Mouse (Mus musculus): ENCODE data around the gene Ubald2.
"Not testable (repeated sequence)": the region's sequence is repeated elsewhere in the genome, so short reads cannot be mapped to it uniquely, and the experiment has no call there.

Gene Ubald2

GRCm38 (mm10) chr11:116463833-116464232 lies 29.9 kb downstream of the Ubald2 start:
- DNase-seq (ENCODE audit: low read depth, low spot score), result peak; percentile 74

GRCm38 (mm10) chr11:116466141-116466540 lies 32.2 kb downstream of the Ubald2 start, which contains the start of gene Qrich2:
Gene Qrich2, minus strand, starts transcription at chr11:116466241.
- DNase-seq (ENCODE audit: low read depth, low spot score), result no peak

GRCm38 (mm10) chr11:116468338-116468737 lies 34.4 kb downstream of the Ubald2 start:
- not testable (repeated sequence) for DNase-seq (ENCODE audit: low read depth, low spot score)

- no peak for DNase-seq (ENCODE audit: low read depth, low spot score)
Observed at GRCm38 (mm10) chr11:116470249-116470648, 36.4 kb downstream of the Ubald2 start.

GRCm38 (mm10) chr11:116470896-116471295 lies 37.0 kb downstream of the Ubald2 start:
- DNase-seq (ENCODE audit: low read depth, low spot score), result no peak

- no peak for DNase-seq (ENCODE audit: low read depth, low spot score)
Observed at GRCm38 (mm10) chr11:116472275-116472674, 38.4 kb downstream of the Ubald2 start.

GRCm38 (mm10) chr11:116476041-116476440 lies 42.1 kb downstream of the Ubald2 start:
- no peak for DNase-seq (ENCODE audit: low read depth, low spot score)

GRCm38 (mm10) chr11:116476696-116477095 lies 42.8 kb downstream of the Ubald2 start:
- DNase-seq (ENCODE audit: low read depth, low spot score), result no peak

GRCm38 (mm10) chr11:116477160-116477759 lies 43.4 kb downstream of the Ubald2 start:
- DNase-seq (ENCODE audit: low read depth, low spot score), result no peak

GRCm38 (mm10) chr11:116478978-116479377 lies 45.1 kb downstream of the Ubald2 start:
- DNase-seq (ENCODE audit: low read depth, low spot score), result no peak

- no peak for DNase-seq (ENCODE audit: low read depth, low spot score)
Observed at GRCm38 (mm10) chr11:116479832-116480231, 45.9 kb downstream of the Ubald2 start.

GRCm38 (mm10) chr11:116480975-116481374 lies 47.1 kb downstream of the Ubald2 start:
- no peak for DNase-seq (ENCODE audit: low read depth, low spot score)

- DNase-seq (ENCODE audit: low read depth, low spot score), result no peak
Observed at GRCm38 (mm10) chr11:116481776-116482175, 47.9 kb downstream of the Ubald2 start.

- no peak for DNase-seq (ENCODE audit: low read depth, low spot score)
Observed at GRCm38 (mm10) chr11:116484261-116484660, 50.4 kb downstream of the Ubald2 start.

- DNase-seq (ENCODE audit: low read depth, low spot score), result no peak
Observed at GRCm38 (mm10) chr11:116488207-116488606, 54.3 kb downstream of the Ubald2 start.
